In genomic region chr11:79661877-79662545, GRCm38 (mm10) we compare ENCODE assay signal across 10 mouse cellular contexts.
DNase-seq lines count a peak whose midpoint lies in the region; ATAC-seq lines count a peak whose summit lies in the region.
"Had no signal": no experiment of that assay in that cellular context is flagged by ENCODE, and none has a peak within 500 bp of the region (broad histone marks: within the 10 kb centered on the region; RNA-seq: fewer than 3 reads in every experiment).

No protein-coding gene starts in this region.

- 53% methylated on average over 6 of the region's 6 CpGs for WGBS in neural tube, embryonic 11.5 days
- 56% methylated on average over 6 of the region's 6 CpGs for WGBS in liver, embryonic 13.5 days (ENCODE audit: insufficient replicate concordance)

- no peaks in the 10 kb centered on the region for H3K36me3 ChIP-seq in neural tube, embryonic 11.5 days (ENCODE audit: control insufficient read depth, insufficient read depth, low read length)
- H3K36me3 ChIP-seq in liver, embryonic 13.5 days: no peaks in the 10 kb centered on the region

- no peak overlapping the region for H3K27ac ChIP-seq in neural tube, embryonic 11.5 days (ENCODE audit: low read depth, low read length)
- H3K27ac ChIP-seq in liver, embryonic 13.5 days: no peak overlapping the region
- H3K27ac ChIP-seq: gastrocnemius, adult 2 months had no signal

- no peaks in the 10 kb centered on the region; the same call in 1 of the 2 replicates for H3K27me3 ChIP-seq in neural tube, embryonic 11.5 days (ENCODE audit: control insufficient read depth, insufficient read depth, low read length)
- H3K27me3 ChIP-seq in liver, embryonic 13.5 days: peaks cover 45% of the 10 kb centered on the region

- H3K4me3 ChIP-seq in neural tube, embryonic 11.5 days (ENCODE audit: low read depth, low read length): no peak overlapping the region; the same call in 1 of the 2 replicates
- no peak overlapping the region for H3K4me3 ChIP-seq in liver, embryonic 13.5 days (replicated peaks)

- no peak for ATAC-seq in neural tube, embryonic 11.5 days (ENCODE audit: insufficient read depth, low FRiP score, low TSS enrichment)
- no peak for ATAC-seq in liver, embryonic 13.5 days (ENCODE audit: low read depth)

- no peaks in the 10 kb centered on the region for H3K9me3 ChIP-seq in neural tube, embryonic 11.5 days (ENCODE audit: control insufficient read depth, low read length)
- H3K9me3 ChIP-seq in liver, embryonic 13.5 days (replicated peaks): no peaks in the 10 kb centered on the region

- peaks cover 19% of the 10 kb centered on the region for H3K4me1 ChIP-seq in neural tube, embryonic 11.5 days (ENCODE audit: control insufficient read depth, insufficient read depth, low read length)
- H3K4me1 ChIP-seq in liver, embryonic 13.5 days (replicated peaks): peaks cover 38% of the 10 kb centered on the region

- peak overlapping the region; percentile 29; the same call in 1 of the 2 replicates for H3K9ac ChIP-seq in neural tube, embryonic 11.5 days (ENCODE audit: low read length)
- no peak overlapping the region for H3K9ac ChIP-seq in liver, embryonic 13.5 days

- DNase-seq in neural tube, embryonic 11.5 days (ENCODE audit: low spot score): no peak
- no peak for DNase-seq in neural tube, embryonic 10.5 days (ENCODE audit: extremely low spot score, low spot score)
- peak; percentile 60 for DNase-seq in kidney, adult 18-20 months
- no peak for DNase-seq in liver, embryonic 13.5 days
- DNase-seq in adrenal gland, postnatal 4 days (ENCODE audit: low spot score in 2 of 2): no peak
- no peak for DNase-seq in frontal cortex, postnatal 10 days (ENCODE audit: low spot score in 2 of 2)
- DNase-seq in left cerebral cortex, adult 9 months (ENCODE audit: low spot score in 2 of 2): no peak
- DNase-seq in cerebellum, postnatal 25 days: no peak
- DNase-seq: gastrocnemius, adult 2 months; thymus, postnatal 36 days had no signal

- peak overlapping the region; percentile 98 for H3K4me2 ChIP-seq in neural tube, embryonic 11.5 days (ENCODE audit: low read depth)
- H3K4me2 ChIP-seq in liver, embryonic 13.5 days: peak overlapping the region; percentile 85
